Mouse (Mus musculus) T-cell, adult 2 months (primary cell): Measurements from ENCODE around the gene Slc5a7.

Experiments used
- DNase-seq: peaks from one replicate; pipeline ENCODE4 v3.0.0; 2022; ENCODE audit warnings: low spot score

The Slc5a7 gene

DNA sequence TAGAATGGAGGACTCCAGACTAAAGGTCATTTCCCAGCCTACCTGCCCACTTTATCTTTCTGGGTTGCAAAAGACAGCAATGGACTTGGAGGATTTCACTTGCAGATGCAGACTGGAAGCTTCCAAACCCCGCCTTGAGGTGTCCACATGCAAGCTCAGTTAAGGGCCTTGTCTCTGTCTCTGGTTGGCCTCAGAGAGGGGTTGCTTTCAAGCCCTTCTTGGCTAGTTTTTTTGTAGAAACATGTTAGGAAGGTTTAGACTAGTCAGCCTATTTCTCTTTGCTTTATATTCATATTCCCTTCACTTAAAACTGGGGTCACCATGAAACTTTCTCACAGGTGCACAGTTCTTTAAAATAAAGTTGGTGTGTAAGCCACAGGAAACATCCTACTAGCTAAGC lies at the start of gene Slc5a7:
Gene Slc5a7, minus strand, starts transcription at position 101 of the 400 bp plus-strand sequence.
- no peak for DNase-seq

- no peak for DNase-seq
Measured at GRCm38 (mm10) chr17:54347672-54348071, 48.8 kb upstream of the Slc5a7 start.

DNA sequence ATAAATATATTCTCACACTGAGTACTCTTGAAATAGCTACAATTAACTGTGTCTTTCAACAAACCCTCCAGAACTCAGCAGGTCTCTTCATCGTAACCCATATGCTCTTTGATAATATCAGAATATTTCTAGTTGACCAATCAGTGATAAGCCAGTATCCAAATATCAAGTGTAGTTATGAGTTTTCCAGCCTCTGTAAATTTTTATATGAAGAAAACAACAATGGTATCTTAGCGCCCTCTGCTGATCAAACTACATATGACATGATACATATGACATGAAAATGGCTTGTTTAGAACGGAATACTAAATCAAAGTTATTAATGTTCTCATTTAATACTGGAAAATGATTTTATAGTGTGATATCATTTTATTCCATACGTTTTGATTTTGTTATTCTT lies 44.6 kb upstream of the Slc5a7 start:
- no peak for DNase-seq

DNA sequence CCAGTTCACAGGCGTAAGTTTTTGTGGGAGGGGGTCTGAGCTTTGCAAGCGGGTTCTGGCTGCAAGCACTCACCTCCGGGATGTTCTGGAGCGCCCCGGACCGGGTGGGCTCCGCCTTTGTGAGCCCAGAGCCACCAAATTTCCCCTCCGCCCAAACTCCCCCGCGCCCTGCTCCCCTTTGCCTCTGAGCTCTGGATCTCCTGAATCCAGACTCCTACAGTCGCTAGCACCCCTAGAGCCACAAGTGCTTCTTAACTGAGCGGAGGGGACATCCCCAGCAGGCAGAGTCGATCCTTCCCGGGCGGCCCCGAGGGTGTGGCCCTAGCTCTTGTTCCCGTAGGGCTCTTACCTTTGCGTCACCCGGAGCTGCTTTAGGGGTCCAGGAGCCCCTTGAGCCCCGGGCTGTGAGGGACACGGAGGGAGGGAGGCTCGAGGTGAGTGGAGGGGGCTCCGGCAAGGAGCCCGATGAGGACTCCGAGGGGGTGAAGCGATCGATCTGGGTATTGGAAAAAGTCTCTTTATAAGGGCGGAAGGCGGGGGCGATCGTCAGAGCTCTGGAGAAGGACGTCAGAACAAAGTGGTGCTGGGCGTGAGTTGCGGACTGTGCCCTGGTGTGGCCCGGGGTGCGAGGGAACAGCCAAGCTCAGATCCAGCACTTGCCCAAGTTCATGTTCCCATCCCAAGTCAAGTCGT lies 456 bp downstream of the Slc5a7 start:
- DNase-seq = no peak

GRCm38 (mm10) chr17:54250783-54251182 lies 48.1 kb downstream of the Slc5a7 start:
- DNase-seq = no peak

- DNase-seq = no peak
Measured at GRCm38 (mm10) chr17:54243650-54244300, 55.1 kb downstream of the Slc5a7 start.

DNA sequence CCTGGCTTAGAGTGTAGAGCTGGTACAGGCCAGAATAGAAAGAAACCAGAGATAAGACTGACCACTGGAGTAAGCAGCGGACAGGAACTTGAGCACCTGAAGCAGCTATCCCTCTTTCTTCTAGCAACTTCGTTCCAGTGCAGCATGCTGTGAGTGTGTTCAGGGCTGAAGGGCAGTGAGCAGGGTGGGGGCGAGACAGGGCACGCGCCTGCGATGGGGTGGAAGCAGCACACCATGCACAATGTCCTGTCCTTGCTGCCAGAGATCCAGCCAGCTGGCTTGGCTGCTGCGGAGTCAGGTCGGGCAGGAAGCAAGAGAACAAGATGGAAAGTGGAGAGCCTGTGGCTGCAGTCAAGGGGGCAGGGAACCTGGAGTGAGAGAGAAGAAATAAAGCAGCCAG lies 59.4 kb downstream of the Slc5a7 start:
- no peak for DNase-seq
